Mouse (Mus musculus): Measurements from ENCODE around the gene Sgsm1.

The Sgsm1 gene

GRCm38 (mm10) chr5:113193762-113194161, 116.8 kb downstream of the Sgsm1 start:
- no peak for DNase-seq (ENCODE audit: low read depth in 1 of 2, low spot score in 2 of 2)

All from monocyte, adult 2 months (primary cell).